Mouse (Mus musculus): ENCODE measurements around the gene Tnpo2.

GRCm38 (mm10) chr8:84987903-84988302, 48.8 kb upstream of the Tnpo2 start:
- TF ChIP-seq CTCF (IDR thresholded peaks at IDR 0.05; ENCODE audit: low read depth) = no peak
- TF ChIP-seq EP300 (IDR thresholded peaks at IDR 0.05; ENCODE audit: low read depth) = no peak

Measured in liver, postnatal 0 days (tissue).